In the genomic region with DNA sequence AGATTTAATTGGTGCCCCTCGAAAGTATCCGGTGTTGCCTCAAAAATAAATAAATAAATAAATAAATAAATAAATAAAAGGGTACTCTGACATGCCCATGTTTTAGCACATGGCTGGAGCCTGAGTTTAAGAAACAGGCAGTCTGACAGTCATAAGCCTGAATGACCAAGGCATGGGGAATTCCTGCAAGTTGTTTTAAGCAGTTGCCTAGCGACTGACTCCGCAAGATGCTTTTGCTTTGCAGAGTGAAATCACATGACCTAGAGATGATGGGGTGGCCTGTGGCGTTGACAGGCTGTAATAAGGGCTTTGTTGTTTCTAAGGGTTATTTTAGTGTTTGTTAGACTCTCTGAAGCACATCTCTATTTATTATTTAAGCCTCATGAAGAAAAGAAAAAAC, we compare ENCODE assay signal across 11 mouse cellular contexts.
DNase-seq lines count a peak whose midpoint lies in the region; ATAC-seq and TF ChIP-seq lines count a peak whose summit lies in the region.
"Had no signal": no experiment of that assay in that cellular context is flagged by ENCODE, and none has a peak within 500 bp of the region (broad histone marks: within the 10 kb centered on the region; RNA-seq: fewer than 3 reads in every experiment).

No protein-coding gene starts in this region.

- 65% methylated on average over 5 of the region's 5 CpGs for WGBS in hindbrain, embryonic 11.5 days
- WGBS in hindbrain, embryonic 13.5 days = 49% methylated on average over 5 of the region's 5 CpGs
- WGBS in hindbrain, embryonic 15.5 days = 42% methylated on average over 5 of the region's 5 CpGs
- WGBS in olfactory bulb, adult 2 months = 26% methylated on average over 5 of the region's 5 CpGs

- no peak for TF ChIP-seq CTCF in olfactory bulb, adult 2 months (IDR thresholded peaks at IDR 0.05; ENCODE audit: insufficient read depth, low read depth, low read length)

- no peak overlapping the region for H3K4me3 ChIP-seq in hindbrain, embryonic 11.5 days (ENCODE audit: low read depth, low read length)
- no peak overlapping the region for H3K4me3 ChIP-seq in hindbrain, embryonic 13.5 days
- no peak overlapping the region for H3K4me3 ChIP-seq in hindbrain, embryonic 15.5 days
- no peak overlapping the region for H3K4me3 ChIP-seq in olfactory bulb, adult 2 months (ENCODE audit: insufficient read depth, low read depth, low read length)

- no peak overlapping the region for H3K27ac ChIP-seq in hindbrain, embryonic 11.5 days (ENCODE audit: low read depth, low read length)
- H3K27ac ChIP-seq in hindbrain, embryonic 13.5 days = no peak overlapping the region
- H3K27ac ChIP-seq in hindbrain, embryonic 15.5 days (replicated peaks) = no peak overlapping the region
- H3K27ac ChIP-seq in olfactory bulb, adult 2 months (ENCODE audit: insufficient read depth, low read depth, low read length) = 0 out of 2 replicates have a peak overlapping the region, but pooled peaks have one; percentile 69

- peak; percentile 57 for ATAC-seq in hindbrain, embryonic 11.5 days (ENCODE audit: low FRiP score)
- ATAC-seq in hindbrain, embryonic 13.5 days (ENCODE audit: low FRiP score) = no peak
- peak; percentile 86 for ATAC-seq in hindbrain, embryonic 15.5 days (ENCODE audit: low FRiP score, low read depth)

- no peaks in the 10 kb centered on the region for H3K4me1 ChIP-seq in hindbrain, embryonic 11.5 days (replicated peaks; ENCODE audit: control insufficient read depth, insufficient read depth, low read length)
- peaks cover 8% of the 10 kb centered on the region; the same call in 1 of the 2 replicates for H3K4me1 ChIP-seq in hindbrain, embryonic 13.5 days (replicated peaks)
- H3K4me1 ChIP-seq in hindbrain, embryonic 15.5 days (replicated peaks) = 0 out of 2 replicates have a peak, but pooled peaks cover 5% of the 10 kb centered on the region
- H3K4me1 ChIP-seq in olfactory bulb, adult 2 months (ENCODE audit: control insufficient read depth, insufficient read depth, low read length) = peaks cover 23% of the 10 kb centered on the region

- no peak overlapping the region for H3K4me2 ChIP-seq in hindbrain, embryonic 11.5 days (replicated peaks; ENCODE audit: low read depth, low read length)
- H3K4me2 ChIP-seq in hindbrain, embryonic 13.5 days = no peak overlapping the region
- no peak overlapping the region for H3K4me2 ChIP-seq in hindbrain, embryonic 15.5 days

- H3K9ac ChIP-seq in hindbrain, embryonic 11.5 days (ENCODE audit: low read depth, low read length) = no peak overlapping the region
- no peak overlapping the region for H3K9ac ChIP-seq in hindbrain, embryonic 13.5 days
- no peak overlapping the region for H3K9ac ChIP-seq in hindbrain, embryonic 15.5 days

- no peak for DNase-seq in hindbrain, embryonic 11.5 days (ENCODE audit: low spot score)
- peak; percentile 48 for DNase-seq in embryo, embryonic 10.5 days (ENCODE audit: low spot score)
- DNase-seq in layer of hippocampus, adult 8-10 months (ENCODE audit: low spot score in 2 of 2) = no peak
- no peak for DNase-seq in adrenal gland, postnatal 25 days
- DNase-seq: adrenal gland, adult 2 months; gastrocnemius, postnatal 36 days; kidney, adult 9 months; layer of hippocampus, adult 9-11 months had no signal

- no peaks in the 10 kb centered on the region for H3K27me3 ChIP-seq in hindbrain, embryonic 11.5 days (ENCODE audit: control insufficient read depth, insufficient read depth, low read length)
- H3K27me3 ChIP-seq in hindbrain, embryonic 13.5 days = no peaks in the 10 kb centered on the region
- H3K27me3 ChIP-seq in hindbrain, embryonic 15.5 days = no peaks in the 10 kb centered on the region

- H3K36me3 ChIP-seq in hindbrain, embryonic 11.5 days (ENCODE audit: control insufficient read depth, insufficient read depth, low read length) = no peaks in the 10 kb centered on the region
- H3K36me3 ChIP-seq in hindbrain, embryonic 13.5 days = no peaks in the 10 kb centered on the region
- no peaks in the 10 kb centered on the region for H3K36me3 ChIP-seq in hindbrain, embryonic 15.5 days

- no peak for TF ChIP-seq POLR2A in olfactory bulb, adult 2 months (IDR thresholded peaks at IDR 0.05; ENCODE audit: insufficient read depth, low read depth, low read length)

- no peaks in the 10 kb centered on the region for H3K9me3 ChIP-seq in hindbrain, embryonic 11.5 days (ENCODE audit: control insufficient read depth, low read length)
- H3K9me3 ChIP-seq in hindbrain, embryonic 13.5 days = no peaks in the 10 kb centered on the region
- no peaks in the 10 kb centered on the region for H3K9me3 ChIP-seq in hindbrain, embryonic 15.5 days
